In the genomic region with DNA sequence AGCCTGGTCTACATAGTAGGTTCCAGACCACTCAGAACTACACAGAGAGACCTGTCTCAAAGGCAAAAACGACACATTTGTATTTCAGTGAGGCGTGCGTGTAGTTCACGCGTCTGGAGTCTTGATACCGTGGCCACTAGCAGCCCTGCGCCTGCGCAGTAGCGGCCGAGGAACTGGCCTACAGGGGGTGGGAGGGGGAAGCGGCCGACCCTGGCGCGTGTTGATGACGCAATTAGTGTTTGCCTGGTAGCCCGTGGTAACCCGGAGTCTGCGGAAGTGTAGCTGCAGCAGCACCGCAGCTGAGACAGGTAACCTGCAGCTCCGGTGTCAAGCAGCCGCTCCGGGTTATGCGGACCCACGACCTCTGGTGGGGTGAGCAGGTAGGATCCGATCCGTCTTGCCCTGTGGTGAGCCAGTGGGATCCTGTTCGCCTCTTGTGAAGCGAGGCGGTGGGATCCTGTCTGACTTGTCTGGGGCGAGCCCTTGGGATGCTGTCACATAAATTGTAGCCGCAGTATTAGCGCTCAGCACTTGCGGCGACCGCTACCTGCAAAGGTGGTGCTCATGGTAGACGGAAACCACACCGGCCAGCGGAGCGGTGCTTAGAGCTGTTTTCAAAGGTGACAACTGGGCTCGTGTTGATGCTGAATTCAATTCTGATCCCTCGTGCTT, we compare ENCODE assay signal across 8 mouse cellular contexts. TPM values are rescaled to one million over a fixed set of nuclear protein-coding genes. Genes with fewer than 3 reads are reported as not detected.
A peak's percentile ranks its signal among the peaks of the same experiment; 100 is the strongest.
DNase-seq lines count a peak whose midpoint lies in the region; ATAC-seq and TF ChIP-seq lines count a peak whose summit lies in the region.

Gene 2010111I01Rik (plus strand): TSS at position 254 of the 672 bp plus-strand sequence.

- H3K36me3 ChIP-seq in ES-Bruce4 (ENCODE audit: control insufficient read depth, insufficient read depth, low read length, poor library complexity, severe bottlenecking), result no peaks in the 10 kb centered on the region
- no peaks in the 10 kb centered on the region for H3K36me3 ChIP-seq in forebrain, embryonic 13.5 days (ENCODE audit: poor library complexity, severe bottlenecking)
- H3K36me3 ChIP-seq in liver, postnatal 0 days (replicated peaks; ENCODE audit: insufficient read depth, low read length), result no peaks in the 10 kb centered on the region
- H3K36me3 ChIP-seq in neural tube, embryonic 14.5 days (ENCODE audit: control insufficient read depth, insufficient read depth, low read length), result no peaks in the 10 kb centered on the region

- DNase-seq in heart, postnatal 10 days, result peak; percentile 97 to 99
- peak; percentile 89 for DNase-seq in large intestine, adult 2 months (ENCODE audit: low read depth, low spot score)
- peak; percentile 98 for DNase-seq in liver, postnatal 0 days
- DNase-seq in testis, postnatal 10 days (ENCODE audit: low spot score), result peak; percentile 99

- no peaks in the 10 kb centered on the region for H3K4me1 ChIP-seq in ES-Bruce4 (ENCODE audit: control insufficient read depth, insufficient read depth, low read length)
- H3K4me1 ChIP-seq in forebrain, embryonic 13.5 days, result peaks cover 10% of the 10 kb centered on the region
- H3K4me1 ChIP-seq in liver, postnatal 0 days (ENCODE audit: insufficient read depth), result peaks cover 3% of the 10 kb centered on the region
- H3K4me1 ChIP-seq in neural tube, embryonic 14.5 days (ENCODE audit: control insufficient read depth, insufficient read depth, low read length), result peaks cover 7% of the 10 kb centered on the region

- no peak within 1 kb of the TSS for H3K27ac ChIP-seq in ES-Bruce4 (ENCODE audit: insufficient read depth, low read length)
- no peak within 1 kb of the TSS for H3K27ac ChIP-seq in forebrain, embryonic 13.5 days
- peak within 1 kb of the TSS; percentile 37; the same call in 1 of the 2 replicates for H3K27ac ChIP-seq in liver, postnatal 0 days (ENCODE audit: low read depth)
- H3K27ac ChIP-seq in neural tube, embryonic 14.5 days (ENCODE audit: low read depth, low read length), result peak within 1 kb of the TSS; percentile 52

- H3K4me3 ChIP-seq in ES-Bruce4 (ENCODE audit: low read depth, low read length), result peak within 1 kb of the TSS; percentile 89
- H3K4me3 ChIP-seq in forebrain, embryonic 13.5 days, result peak within 1 kb of the TSS; percentile 78
- peak within 1 kb of the TSS; percentile 73 for H3K4me3 ChIP-seq in liver, postnatal 0 days (ENCODE audit: low read depth, low read length)
- peak within 1 kb of the TSS; percentile 90 for H3K4me3 ChIP-seq in neural tube, embryonic 14.5 days (ENCODE audit: low read depth, low read length)

- peak within 1 kb of the TSS; percentile 86 for H3K4me2 ChIP-seq in forebrain, embryonic 13.5 days
- peak within 1 kb of the TSS; percentile 89 for H3K4me2 ChIP-seq in liver, postnatal 0 days (ENCODE audit: low read depth, low read length)
- H3K4me2 ChIP-seq in neural tube, embryonic 14.5 days (ENCODE audit: low read depth, low read length), result peak within 1 kb of the TSS; percentile 89

- no peak for TF ChIP-seq EP300 in ES-Bruce4 (IDR thresholded peaks at IDR 0.05; ENCODE audit: insufficient read depth, low read depth, low read length)
- TF ChIP-seq EP300 in liver, postnatal 0 days (IDR thresholded peaks at IDR 0.05; ENCODE audit: low read depth), result no peak

- WGBS in forebrain, embryonic 13.5 days, result under 1% methylated on average over 41 of the region's 41 CpGs
- WGBS in large intestine, adult 2 months, result under 1% methylated on average over 41 of the region's 41 CpGs
- under 1% methylated on average over 41 of the region's 41 CpGs for WGBS in liver, postnatal 0 days (ENCODE audit: insufficient replicate concordance)
- WGBS in neural tube, embryonic 14.5 days, result under 1% methylated on average over 41 of the region's 41 CpGs

- TF ChIP-seq CTCF in ES-Bruce4 (IDR thresholded peaks at IDR 0.05; ENCODE audit: low read depth, low read length), result no peak
- peak; percentile 57 for TF ChIP-seq CTCF in liver, postnatal 0 days (IDR thresholded peaks at IDR 0.05; ENCODE audit: low read depth)

- intact Hi-C loops in heart, postnatal 10 days (cut with DNase I), result no loop called here

- no peak within 1 kb of the TSS for H3K9ac ChIP-seq in ES-Bruce4 (ENCODE audit: low read depth, poor library complexity, severe bottlenecking)
- H3K9ac ChIP-seq in forebrain, embryonic 13.5 days, result peak within 1 kb of the TSS; percentile 69
- peak within 1 kb of the TSS; percentile 62 for H3K9ac ChIP-seq in liver, postnatal 0 days (replicated peaks)
- H3K9ac ChIP-seq in neural tube, embryonic 14.5 days (replicated peaks; ENCODE audit: low read depth, low read length), result peak within 1 kb of the TSS; percentile 68

- ATAC-seq in cerebellum, adult (ENCODE audit: insufficient number of reproducible peaks, low FRiP score, low TSS enrichment), result peak; percentile 87
- ATAC-seq in forebrain, embryonic 13.5 days, result peak; percentile 97
- ATAC-seq in liver, postnatal 0 days, result peak; percentile 95
- ATAC-seq in neural tube, embryonic 14.5 days (ENCODE audit: low read depth), result peak; percentile 97

- no peaks in the 10 kb centered on the region for H3K9me3 ChIP-seq in ES-Bruce4 (replicated peaks; ENCODE audit: control insufficient read depth, insufficient read depth, low read length, poor library complexity, severe bottlenecking)
- H3K9me3 ChIP-seq in forebrain, embryonic 13.5 days (replicated peaks), result no peaks in the 10 kb centered on the region
- no peaks in the 10 kb centered on the region for H3K9me3 ChIP-seq in liver, postnatal 0 days (ENCODE audit: low read length)
- no peaks in the 10 kb centered on the region for H3K9me3 ChIP-seq in neural tube, embryonic 14.5 days (ENCODE audit: control insufficient read depth, low read length)

- TF ChIP-seq POLR2A in ES-Bruce4 (IDR thresholded peaks at IDR 0.05; ENCODE audit: insufficient read depth, low read length), result peak; percentile 84

- H3K27me3 ChIP-seq in ES-Bruce4 (ENCODE audit: control insufficient read depth, insufficient read depth, low read length, poor library complexity, severe bottlenecking), result 0 out of 2 replicates have a peak, but pooled peaks cover 1% of the 10 kb centered on the region
- H3K27me3 ChIP-seq in forebrain, embryonic 13.5 days, result peaks cover 3% of the 10 kb centered on the region; the same call in 1 of the 2 replicates
- no peaks in the 10 kb centered on the region for H3K27me3 ChIP-seq in liver, postnatal 0 days (ENCODE audit: insufficient read depth, low read length)
- no peaks in the 10 kb centered on the region for H3K27me3 ChIP-seq in neural tube, embryonic 14.5 days (ENCODE audit: control insufficient read depth, insufficient read depth, low read length)

RNA-seq across cellular contexts. Expression of gene 2010111I01Rik, which starts in this region (rescaled TPM):
- polyA plus RNA-seq in ES-Bruce4 (2011; ENCODE audit: insufficient read depth, insufficient read length, low read depth, missing spikeins), result 49.9 and 63.6 TPM in 2 replicates
- 23.9 and 29.9 TPM in 2 replicates for polyA plus RNA-seq in forebrain, embryonic 13.5 days (2015; fragmentation: Nextera tagmentation; extraction: Ambion mirVana)
- total RNA-seq in heart, postnatal 10 days (2021), result 100 to 1,000 TPM; 121 to 143 TPM
- polyA plus RNA-seq in large intestine, adult 2 months (2012; rRNA removed), result 81.1 and 85.1 TPM in 2 replicates
- polyA plus RNA-seq in liver, postnatal 0 days (2015; fragmentation: Nextera tagmentation; extraction: Ambion mirVana), result 20.0 and 22.9 TPM in 2 replicates
- polyA plus RNA-seq in neural tube, embryonic 14.5 days (2014; fragmentation: Nextera tagmentation; extraction: Ambion mirVana), result 28.8 and 60.2 TPM in 2 replicates

Comparison
In these comparisons a context has a peak if more than half of its experiments do, and no peak if none do; other contexts are left out.
1. H3K27ac ChIP-seq: peak in liver, postnatal 0 days (single experiment) and neural tube, embryonic 14.5 days (single experiment); none in ES-Bruce4 (single experiment) and forebrain, embryonic 13.5 days (single experiment).
2. Peak in every context shown above with its lines, with median percentiles within 50 percentile points of each other: H3K4me3 ChIP-seq, ATAC-seq, H3K4me2 ChIP-seq and DNase-seq.